Mouse (Mus musculus): ENCODE data around the gene Syne2. TPM values are rescaled to one million over a fixed set of nuclear protein-coding genes. Genes with fewer than 3 reads are reported as not detected.
A peak's percentile ranks its signal among the peaks of the same experiment; 100 is the strongest.

Gene Syne2
- polyA plus RNA-seq, 1 experiment from 2014 or later: 63.7 TPM

DNA sequence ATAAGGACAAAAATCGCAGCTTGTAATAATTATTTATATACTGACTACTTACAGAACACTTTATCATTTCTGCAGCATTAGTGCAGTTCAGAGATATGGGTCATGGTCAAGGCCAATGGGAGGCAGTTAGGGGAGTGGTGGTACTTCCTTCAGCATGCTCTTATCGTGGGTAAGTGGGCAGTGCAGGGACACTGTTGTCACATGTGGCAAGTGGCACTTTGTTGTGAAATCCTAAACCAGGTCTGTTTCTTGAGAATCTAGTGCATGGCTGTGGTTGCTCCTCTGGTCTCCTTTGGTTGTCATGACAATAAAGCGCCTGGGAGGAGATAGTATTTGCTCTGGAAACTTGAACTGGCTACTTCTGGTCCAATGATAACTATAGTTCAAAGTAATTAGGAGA lies 32.3 kb downstream of the Syne2 start:
- Histone ChIP-seq H3K27ac (ENCODE audit: poor library complexity, severe bottlenecking) (no peak overlapping the region), H3K4me3 (no peak overlapping the region), H3K9ac (no peak overlapping the region), H3K9me3 (replicated peaks) (no peaks in the 10 kb centered on the region), H3K4me1 (replicated peaks) (peaks cover 63% of the 10 kb centered on the region), H3K36me3 (no peaks in the 10 kb centered on the region), H3K27me3 (replicated peaks) (no peaks in the 10 kb centered on the region), H3K4me2 (no peak overlapping the region)
- 49% methylated on average over 3 of the region's 3 CpGs for WGBS
- ATAC-seq (ENCODE audit: insufficient number of reproducible peaks, low FRiP score): no peak

DNA sequence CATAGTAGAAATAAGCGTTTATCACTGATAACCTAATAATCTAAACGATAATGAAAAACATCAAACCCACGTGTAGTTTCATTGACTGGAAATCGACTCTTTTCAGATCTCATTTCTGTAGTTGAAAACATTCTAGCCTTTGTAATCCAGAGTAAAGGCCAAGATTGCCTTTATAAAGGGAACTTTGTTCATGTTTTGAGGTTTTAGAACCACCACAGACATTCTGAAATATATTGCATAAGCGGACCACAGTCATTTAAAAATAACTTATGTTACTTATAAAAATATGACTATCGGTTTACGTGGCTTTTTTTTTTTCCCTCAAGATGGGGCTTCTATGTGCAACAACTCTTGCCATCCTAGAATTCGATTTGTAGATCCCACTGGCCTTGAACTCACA lies 33.5 kb downstream of the Syne2 start:
- no peak overlapping the region for H3K27ac ChIP-seq (ENCODE audit: poor library complexity, severe bottlenecking)
- no peaks in the 10 kb centered on the region for H3K9me3 ChIP-seq (replicated peaks)
- no peaks in the 10 kb centered on the region for H3K36me3 ChIP-seq
- H3K9ac ChIP-seq: no peak overlapping the region
- 84% methylated on average over 8 of the region's 8 CpGs for WGBS
- peaks cover 64% of the 10 kb centered on the region for H3K4me1 ChIP-seq (replicated peaks)
- no peak overlapping the region for H3K4me2 ChIP-seq
- no peak overlapping the region for H3K4me3 ChIP-seq
- no peaks in the 10 kb centered on the region for H3K27me3 ChIP-seq (replicated peaks)
- ATAC-seq (ENCODE audit: insufficient number of reproducible peaks, low FRiP score): no peak

- Histone ChIP-seq H3K4me3 (no peak overlapping the region), H3K27me3 (replicated peaks) (no peaks in the 10 kb centered on the region), H3K4me2 (no peak overlapping the region), H3K27ac (ENCODE audit: poor library complexity, severe bottlenecking) (0 out of 2 replicates have a peak overlapping the region, but pooled peaks have one; percentile 21), H3K9ac (no peak overlapping the region), H3K4me1 (replicated peaks) (peaks cover 70% of the 10 kb centered on the region), H3K36me3 (no peaks in the 10 kb centered on the region), H3K9me3 (replicated peaks) (no peaks in the 10 kb centered on the region)
- 66% methylated on average over 6 of the region's 6 CpGs for WGBS
- ATAC-seq (ENCODE audit: insufficient number of reproducible peaks, low FRiP score): no peak
Observed at GRCm38 (mm10) chr12:75852384-75852783, 34.5 kb downstream of the Syne2 start.

GRCm38 (mm10) chr12:75853559-75853958 lies 35.6 kb downstream of the Syne2 start:
- Histone ChIP-seq H3K4me3 (peak overlapping the region; percentile 6; the same call in 1 of the 2 replicates), H3K27ac (ENCODE audit: poor library complexity, severe bottlenecking) (peak overlapping the region; percentile 85), H3K4me2 (peak overlapping the region; percentile 63), H3K27me3 (replicated peaks) (no peaks in the 10 kb centered on the region), H3K36me3 (no peaks in the 10 kb centered on the region), H3K9me3 (replicated peaks) (no peaks in the 10 kb centered on the region), H3K4me1 (replicated peaks) (peaks cover 62% of the 10 kb centered on the region), H3K9ac (0 out of 2 replicates have a peak overlapping the region, but pooled peaks have one; percentile 36)
- WGBS: 16% methylated on average over 8 of the region's 8 CpGs
- ATAC-seq (ENCODE audit: insufficient number of reproducible peaks, low FRiP score): no peak

GRCm38 (mm10) chr12:75855051-75855453 lies 37.1 kb downstream of the Syne2 start:
- Histone ChIP-seq H3K9me3 (replicated peaks) (no peaks in the 10 kb centered on the region), H3K4me1 (replicated peaks) (peaks cover 59% of the 10 kb centered on the region), H3K4me3 (no peak overlapping the region), H3K27me3 (replicated peaks) (no peaks in the 10 kb centered on the region), H3K27ac (ENCODE audit: poor library complexity, severe bottlenecking) (peak overlapping the region; percentile 76), H3K9ac (no peak overlapping the region), H3K4me2 (peak overlapping the region; percentile 34), H3K36me3 (peaks cover 2% of the 10 kb centered on the region; the same call in 1 of the 2 replicates)
- WGBS: 3% methylated on average over 7 of the region's 7 CpGs
- ATAC-seq (ENCODE audit: insufficient number of reproducible peaks, low FRiP score): peak; percentile 82

DNA sequence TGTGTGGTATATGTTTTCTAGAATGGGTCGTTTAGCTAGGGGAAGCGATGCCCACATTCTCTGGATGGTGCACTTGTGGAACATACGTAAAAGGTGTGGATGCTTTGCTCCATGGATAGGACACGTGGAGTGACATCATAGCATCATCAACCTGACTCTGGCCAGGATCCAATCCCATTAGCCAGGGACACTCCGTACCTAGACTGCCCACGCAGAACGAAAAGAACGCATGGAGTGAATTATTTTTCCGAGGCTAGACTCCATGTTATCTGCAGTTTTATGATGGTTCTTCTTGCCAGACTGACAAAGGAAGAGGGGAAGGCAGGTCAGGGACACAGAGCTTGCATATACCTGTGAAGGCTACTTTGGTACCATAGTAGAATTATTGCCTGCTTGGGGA lies 37.7 kb downstream of the Syne2 start:
- Histone ChIP-seq H3K36me3 (peaks cover 2% of the 10 kb centered on the region; the same call in 1 of the 2 replicates), H3K4me1 (replicated peaks) (peaks cover 53% of the 10 kb centered on the region), H3K9me3 (replicated peaks) (no peaks in the 10 kb centered on the region), H3K4me3 (no peak overlapping the region), H3K9ac (no peak overlapping the region), H3K27me3 (replicated peaks) (no peaks in the 10 kb centered on the region), H3K27ac (ENCODE audit: poor library complexity, severe bottlenecking) (peak overlapping the region; percentile 76), H3K4me2 (peak overlapping the region; percentile 34; the same call in 1 of the 2 replicates)
- no peak for ATAC-seq (ENCODE audit: insufficient number of reproducible peaks, low FRiP score)
- 70% methylated on average over 9 of the region's 9 CpGs for WGBS

GRCm38 (mm10) chr12:75856096-75856868 lies 38.3 kb downstream of the Syne2 start:
- no peak for ATAC-seq (ENCODE audit: insufficient number of reproducible peaks, low FRiP score)
- H3K36me3 ChIP-seq: peaks cover 2% of the 10 kb centered on the region; the same call in 1 of the 2 replicates
- 48% methylated on average over 14 of the region's 14 CpGs for WGBS

GRCm38 (mm10) chr12:75859936-75860335 lies 42.0 kb downstream of the Syne2 start:
- Histone ChIP-seq H3K27me3 (replicated peaks) (no peaks in the 10 kb centered on the region), H3K36me3 (peaks cover 2% of the 10 kb centered on the region; the same call in 1 of the 2 replicates), H3K4me1 (replicated peaks) (peaks cover 26% of the 10 kb centered on the region), H3K9me3 (replicated peaks) (no peaks in the 10 kb centered on the region), H3K27ac (ENCODE audit: poor library complexity, severe bottlenecking) (peak overlapping the region; percentile 51; the same call in 1 of the 2 replicates), H3K9ac (no peak overlapping the region), H3K4me2 (no peak overlapping the region), H3K4me3 (no peak overlapping the region)
- 59% methylated on average over 11 of the region's 11 CpGs for WGBS
- no peak for ATAC-seq (ENCODE audit: insufficient number of reproducible peaks, low FRiP score)

More at GRCm38 (mm10) chr12:75856096-75856868, 38.3 kb downstream of the Syne2 start:
- Histone ChIP-seq H3K4me2 (no peak overlapping the region), H3K27me3 (replicated peaks) (no peaks in the 10 kb centered on the region), H3K9me3 (replicated peaks) (no peaks in the 10 kb centered on the region), H3K4me1 (replicated peaks) (peaks cover 51% of the 10 kb centered on the region), H3K4me3 (no peak overlapping the region), H3K9ac (0 out of 2 replicates have a peak overlapping the region, but pooled peaks have one; percentile 12), H3K27ac (ENCODE audit: poor library complexity, severe bottlenecking) (no peak overlapping the region; the same call in 1 of the 2 replicates)

GRCm38 (mm10) chr12:75860843-75861242 lies 42.9 kb downstream of the Syne2 start:
- Histone ChIP-seq H3K36me3 (peaks cover 2% of the 10 kb centered on the region; the same call in 1 of the 2 replicates), H3K27ac (ENCODE audit: poor library complexity, severe bottlenecking) (no peak overlapping the region), H3K4me3 (no peak overlapping the region), H3K27me3 (replicated peaks) (no peaks in the 10 kb centered on the region), H3K4me2 (no peak overlapping the region), H3K9ac (no peak overlapping the region), H3K4me1 (replicated peaks) (peaks cover 21% of the 10 kb centered on the region), H3K9me3 (replicated peaks) (no peaks in the 10 kb centered on the region)
- ATAC-seq (ENCODE audit: insufficient number of reproducible peaks, low FRiP score): no peak
- 90% methylated on average over 6 of the region's 6 CpGs for WGBS

DNA sequence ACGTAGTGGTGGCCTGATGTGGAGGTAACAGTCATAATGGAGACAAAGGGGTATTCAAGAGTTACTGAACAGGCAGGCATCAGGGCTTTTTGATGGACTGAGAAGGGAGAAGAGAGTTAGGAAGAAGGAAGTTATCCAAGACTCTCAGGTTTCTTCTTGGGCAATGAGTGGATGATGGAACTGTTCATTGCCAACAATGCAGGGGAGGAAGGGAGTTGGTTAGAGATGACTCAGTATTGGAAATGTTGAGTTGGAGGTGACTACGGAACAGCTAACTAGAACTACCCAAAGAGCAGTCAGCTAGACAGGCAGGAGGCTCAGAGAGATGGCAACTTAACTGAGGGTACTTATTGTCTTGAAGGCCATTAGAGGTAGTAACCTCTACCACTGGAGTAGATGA lies 47.2 kb downstream of the Syne2 start:
- Histone ChIP-seq H3K4me3 (no peak overlapping the region), H3K4me2 (no peak overlapping the region), H3K9me3 (replicated peaks) (no peaks in the 10 kb centered on the region), H3K36me3 (no peaks in the 10 kb centered on the region), H3K4me1 (replicated peaks) (peaks cover 40% of the 10 kb centered on the region), H3K9ac (no peak overlapping the region), H3K27me3 (replicated peaks) (no peaks in the 10 kb centered on the region), H3K27ac (ENCODE audit: poor library complexity, severe bottlenecking) (no peak overlapping the region)
- no peak for ATAC-seq (ENCODE audit: insufficient number of reproducible peaks, low FRiP score)
- WGBS: 86% methylated on average over 2 of the region's 2 CpGs

DNA sequence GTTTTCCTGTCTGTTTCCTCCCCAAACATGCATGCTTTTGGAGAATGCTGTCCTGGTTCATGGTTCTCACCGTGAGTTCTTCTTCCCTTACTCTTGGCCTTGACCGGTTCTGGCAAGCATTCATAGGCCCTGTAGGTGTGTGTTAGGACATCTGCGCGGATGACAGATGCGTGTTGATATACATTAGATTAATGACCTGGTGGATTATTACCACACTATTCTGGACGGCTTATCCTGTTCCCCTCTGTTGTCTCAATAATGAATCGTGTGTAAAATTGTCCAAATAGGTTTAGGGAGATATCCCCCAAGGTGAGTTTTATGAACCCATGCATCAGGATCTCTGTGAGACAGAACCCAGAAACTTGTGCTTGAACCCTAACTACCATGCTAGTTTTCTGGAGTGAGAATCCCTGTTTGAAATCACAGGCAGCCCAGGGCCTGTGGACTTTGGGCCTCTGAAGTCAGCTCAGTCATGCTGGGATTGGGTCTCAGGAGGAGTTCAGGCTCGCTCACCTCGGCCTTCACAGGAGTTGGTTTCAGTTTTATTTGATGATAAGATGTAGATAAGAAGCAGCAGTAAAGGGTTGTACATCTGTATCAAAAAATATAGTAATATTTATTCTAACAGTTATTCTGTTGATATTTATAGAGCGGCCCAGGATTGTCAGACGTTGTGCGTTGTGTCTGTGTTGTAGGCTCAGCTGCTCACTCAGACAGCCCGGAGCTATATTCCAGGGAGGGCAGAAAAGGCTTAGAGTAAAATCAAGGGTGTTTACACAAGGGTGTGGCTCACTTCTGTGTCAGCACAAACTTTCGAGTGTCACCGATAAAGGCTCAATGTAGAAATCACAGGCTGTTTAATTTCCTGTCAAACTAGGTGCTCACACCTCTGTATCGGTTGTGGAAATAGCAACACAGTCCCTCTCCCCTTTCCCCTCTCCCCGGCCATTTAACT lies 48.8 kb downstream of the Syne2 start:
- Histone ChIP-seq H3K36me3 (no peaks in the 10 kb centered on the region), H3K4me2 (no peak overlapping the region), H3K4me3 (no peak overlapping the region), H3K9me3 (replicated peaks) (no peaks in the 10 kb centered on the region), H3K27me3 (replicated peaks) (no peaks in the 10 kb centered on the region), H3K27ac (ENCODE audit: poor library complexity, severe bottlenecking) (no peak overlapping the region), H3K4me1 (replicated peaks) (peaks cover 49% of the 10 kb centered on the region), H3K9ac (no peak overlapping the region)
- no peak for ATAC-seq (ENCODE audit: insufficient number of reproducible peaks, low FRiP score)
- 52% methylated on average over 17 of the region's 17 CpGs for WGBS

All from heart, embryonic 12.5 days (tissue).